Mouse (Mus musculus) ovary, postnatal 10 days (tissue): ENCODE measurements around the gene Ino80d.

Experiments used
- DNase-seq: peaks from one replicate; pipeline ENCODE4 v3.0.0; 2022; ENCODE audit warnings: low spot score

Gene Ino80d

DNA sequence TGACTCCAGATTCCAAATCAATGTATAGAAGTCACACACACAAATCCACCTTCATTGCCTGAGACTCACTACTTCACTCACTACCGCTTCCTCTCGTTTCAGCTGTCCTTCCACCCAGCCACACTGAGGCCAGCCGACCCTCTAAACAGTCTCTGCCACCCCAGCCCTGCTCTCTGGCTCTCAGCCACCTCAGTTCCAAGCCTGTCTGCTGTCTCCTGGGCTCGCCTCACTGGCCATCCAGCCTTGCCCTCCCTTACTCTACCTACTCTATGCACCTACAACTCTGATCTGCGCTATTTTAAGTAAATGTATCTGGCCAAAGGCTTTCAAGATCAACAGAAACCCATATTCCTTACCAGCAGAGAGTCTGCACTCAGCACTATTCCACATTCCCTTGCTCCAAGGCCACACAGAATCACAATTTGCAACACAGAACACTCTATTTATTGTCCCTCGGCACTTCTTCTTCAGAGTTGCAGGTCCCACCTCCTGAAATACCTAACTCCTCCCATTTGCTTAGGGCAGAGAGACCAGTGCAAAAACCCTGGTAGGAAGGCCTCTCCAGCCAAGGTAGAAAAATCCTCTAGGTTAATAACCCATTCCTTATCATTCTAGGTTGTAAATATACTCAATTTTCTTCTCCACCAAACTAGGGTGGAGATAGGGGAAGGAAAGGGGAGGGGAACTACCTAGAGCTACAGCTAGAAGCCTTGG, 6.7 kb downstream of the Ino80d start:
- no peak for DNase-seq

- no peak for DNase-seq
Observed at GRCm38 (mm10) chr1:63102758-63103451, 11.6 kb downstream of the Ino80d start.

DNA sequence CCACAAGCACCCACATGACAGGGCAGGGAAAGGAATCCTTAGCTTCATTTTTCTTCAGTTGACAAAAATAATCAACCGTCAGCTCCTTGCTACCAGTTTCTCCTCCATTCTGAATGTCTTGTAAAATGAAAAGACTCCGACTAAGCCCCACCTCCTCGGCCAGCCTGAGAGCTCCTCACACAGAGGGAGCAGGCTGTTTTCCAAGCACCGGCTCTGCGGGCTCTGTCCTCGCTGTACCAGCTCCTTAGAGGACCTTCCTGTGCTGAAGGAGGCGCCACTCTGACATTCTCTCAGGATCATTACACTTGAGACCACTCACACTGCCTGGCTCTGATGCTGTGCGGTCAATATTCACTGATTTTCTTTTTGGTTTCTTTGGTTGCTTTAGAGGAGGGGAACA, 14.3 kb downstream of the Ino80d start:
- DNase-seq: no peak

- DNase-seq: no peak
Observed at GRCm38 (mm10) chr1:63098831-63099230, 15.6 kb downstream of the Ino80d start.

- no peak for DNase-seq
Observed at GRCm38 (mm10) chr1:63096071-63096470, 18.4 kb downstream of the Ino80d start.

DNA sequence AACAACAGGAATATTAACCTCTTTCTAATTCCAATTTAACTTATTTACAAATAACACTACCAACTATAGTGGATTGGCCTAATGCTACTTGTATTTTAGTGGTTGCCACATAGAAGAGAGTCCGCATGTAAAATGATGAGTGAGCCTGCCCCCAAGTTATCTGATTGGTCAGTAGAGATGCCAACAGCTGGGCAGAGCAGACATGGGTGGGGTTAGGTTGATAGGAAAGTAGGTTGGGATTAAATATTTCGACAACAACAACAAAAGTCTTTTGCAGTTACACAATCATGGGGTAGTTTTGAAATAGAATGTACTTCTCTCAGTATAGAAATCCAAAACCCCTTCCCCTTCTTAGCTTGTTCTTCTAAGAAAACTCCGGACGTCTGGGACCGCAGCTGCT, 24.7 kb downstream of the Ino80d start:
- no peak for DNase-seq

DNA sequence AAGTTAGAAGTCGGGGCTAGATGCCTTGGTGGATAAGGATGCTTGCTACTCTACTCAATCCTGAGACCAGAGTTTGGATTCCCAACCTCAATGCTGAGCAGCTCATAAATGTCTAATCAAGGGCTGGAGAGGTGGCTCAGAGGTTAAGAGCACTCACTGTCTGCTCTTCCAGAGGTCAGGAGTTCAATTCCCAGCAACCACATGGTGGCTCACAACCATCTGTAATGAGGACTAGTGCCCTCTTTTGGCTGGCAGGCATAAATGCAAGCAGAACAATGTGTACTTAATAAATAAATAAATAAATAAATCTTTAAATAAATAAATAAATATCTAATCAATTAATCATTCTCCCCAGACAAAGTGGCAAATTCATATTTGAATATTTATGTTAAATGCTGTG, 25.9 kb downstream of the Ino80d start:
- no peak for DNase-seq

GRCm38 (mm10) chr1:63080277-63080676, 34.2 kb downstream of the Ino80d start:
- no peak for DNase-seq

GRCm38 (mm10) chr1:63076383-63076782, 38.1 kb downstream of the Ino80d start:
- no peak for DNase-seq

- DNase-seq: no peak
Observed at GRCm38 (mm10) chr1:63071379-63071778, 43.1 kb downstream of the Ino80d start.

GRCm38 (mm10) chr1:63058361-63058760, 56.1 kb downstream of the Ino80d start:
- DNase-seq: no peak

- DNase-seq: no peak
Observed at GRCm38 (mm10) chr1:63057849-63058248, 56.6 kb downstream of the Ino80d start.

GRCm38 (mm10) chr1:63057318-63057717, 57.1 kb downstream of the Ino80d start:
- DNase-seq: no peak

GRCm38 (mm10) chr1:63055386-63055785, 59.1 kb downstream of the Ino80d start:
- no peak for DNase-seq

- DNase-seq: no peak
Observed at GRCm38 (mm10) chr1:63050866-63051265, 63.6 kb downstream of the Ino80d start.

- no peak for DNase-seq
Observed at GRCm38 (mm10) chr1:63049977-63050376, 64.5 kb downstream of the Ino80d start.

DNA sequence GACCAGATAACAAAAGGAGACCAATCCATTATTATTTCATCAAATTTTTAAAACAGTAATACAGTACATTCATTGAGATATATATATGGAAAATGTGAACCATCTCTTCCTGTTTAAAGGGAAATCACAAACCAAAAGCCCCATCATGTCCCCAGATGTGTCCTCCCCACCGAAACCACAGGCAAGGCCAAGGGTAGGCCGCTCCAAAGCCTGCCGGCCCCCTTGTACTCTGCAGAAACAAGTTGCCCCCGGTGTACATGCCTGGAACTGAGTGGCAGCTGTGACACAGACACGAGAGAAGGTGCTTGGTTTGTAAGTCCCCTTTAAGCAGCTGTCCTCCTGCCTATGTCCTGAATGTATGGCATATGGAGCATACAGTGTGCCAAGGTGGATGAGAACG, 66.5 kb downstream of the Ino80d start:
- no peak for DNase-seq

DNA sequence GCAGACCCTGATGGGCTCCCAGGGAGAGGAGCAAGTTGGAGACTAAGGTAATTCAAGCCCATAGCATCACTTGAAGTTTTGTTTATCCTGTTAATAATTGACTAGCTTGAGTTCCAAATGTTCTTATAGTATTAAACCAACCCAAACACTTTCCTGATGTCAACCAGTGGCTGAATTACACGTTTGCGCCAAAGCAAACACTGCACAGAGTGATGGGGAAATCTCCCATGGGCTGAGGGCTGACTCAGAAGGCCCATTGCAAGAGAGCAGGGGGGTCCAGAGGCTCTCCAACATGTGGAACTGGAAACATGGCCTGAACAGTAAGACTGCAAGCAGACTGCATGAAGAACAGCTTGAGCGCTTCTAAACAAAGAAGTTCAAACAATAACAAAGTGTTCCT, 81.5 kb downstream of the Ino80d start:
- DNase-seq: no peak

DNA sequence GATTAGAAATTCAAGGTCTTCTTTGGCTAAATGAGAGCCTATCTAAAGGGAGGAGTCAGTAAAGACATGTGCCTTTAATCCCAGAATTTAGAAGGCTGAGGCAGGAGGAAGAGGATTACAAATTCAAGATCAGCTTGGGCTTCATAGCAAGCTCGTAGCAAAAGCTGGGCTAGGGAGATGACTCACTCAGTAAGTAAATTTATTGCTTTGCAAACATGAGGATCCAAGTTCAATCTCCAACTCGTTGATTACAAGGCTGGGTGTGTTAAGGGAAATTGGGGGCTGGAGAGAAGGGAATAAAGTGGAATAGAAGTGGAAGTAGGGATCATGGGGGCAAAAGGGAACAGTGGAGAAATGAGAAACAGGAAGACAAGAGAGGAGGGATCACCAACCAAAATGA, 94.6 kb downstream of the Ino80d start:
- no peak for DNase-seq

- no peak for DNase-seq
Observed at GRCm38 (mm10) chr1:63005013-63005646, 109.3 kb downstream of the Ino80d start.

DNA sequence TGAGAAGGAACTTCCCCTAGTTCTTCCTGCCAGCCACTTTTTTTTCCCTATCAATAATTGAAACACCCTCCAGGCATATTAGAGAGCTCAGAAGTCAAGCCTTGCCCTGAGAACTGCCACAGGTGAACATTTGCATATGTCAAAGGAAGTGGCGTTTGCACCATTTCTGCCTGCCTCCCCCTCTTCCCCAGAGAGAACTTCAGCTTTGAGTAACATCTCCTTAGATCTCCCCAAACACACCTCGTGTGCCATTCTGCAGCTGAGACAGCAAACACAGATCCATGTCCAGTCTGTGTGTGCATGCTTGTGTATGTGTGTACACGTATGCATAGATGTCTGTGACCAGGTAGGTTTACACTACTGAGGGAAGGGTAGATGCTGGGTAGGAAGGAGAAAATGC, 112.6 kb downstream of the Ino80d start:
- no peak for DNase-seq

- no peak for DNase-seq
Observed at GRCm38 (mm10) chr1:62993348-62993747, 121.1 kb downstream of the Ino80d start.

- DNase-seq: no peak
Observed at GRCm38 (mm10) chr1:62992648-62993047, 121.8 kb downstream of the Ino80d start.
